Mouse (Mus musculus) left cerebral cortex, postnatal 10 days (tissue): ENCODE data around the gene Slc6a2. TPM values are rescaled to one million over a fixed set of nuclear protein-coding genes. Genes with fewer than 3 reads are reported as not detected.

Source experiments
- DNase-seq, 2 experiments: peaks; one replicate each; pipeline ENCODE4 v3.0.0; 2021 to 2022; ENCODE audit warnings: low spot score in 2 of 2, mixed read lengths in 1 of 2; ENCODE audit errors: extremely low spot score in 1 of 2
- intact Hi-C: fragments of 180-260 bp; cut with DNase I; formaldehyde crosslinking; loops from one replicate; pipeline ENCODE4 v1.15.1; 2025
- total RNA-seq, 2 experiments: library from RNA; stranded (reverse); gene quantifications; 2 replicates each; pipeline ENCODE4 v1.2.3; 2021

Gene Slc6a2
- under 1 TPM; 0.26 to 0.28 TPM for total RNA-seq

GRCm38 (mm10) chr8:92959779-92960178, at the start of gene Slc6a2:
TSS of gene Slc6a2 (plus strand) at chr8:92960079.
- DNase-seq = no peak
- intact Hi-C loops = no loop called here

- DNase-seq = no peak
- intact Hi-C loops = no loop called here
Observed at GRCm38 (mm10) chr8:92911477-92911876, 48.4 kb upstream of the Slc6a2 start.

DNA sequence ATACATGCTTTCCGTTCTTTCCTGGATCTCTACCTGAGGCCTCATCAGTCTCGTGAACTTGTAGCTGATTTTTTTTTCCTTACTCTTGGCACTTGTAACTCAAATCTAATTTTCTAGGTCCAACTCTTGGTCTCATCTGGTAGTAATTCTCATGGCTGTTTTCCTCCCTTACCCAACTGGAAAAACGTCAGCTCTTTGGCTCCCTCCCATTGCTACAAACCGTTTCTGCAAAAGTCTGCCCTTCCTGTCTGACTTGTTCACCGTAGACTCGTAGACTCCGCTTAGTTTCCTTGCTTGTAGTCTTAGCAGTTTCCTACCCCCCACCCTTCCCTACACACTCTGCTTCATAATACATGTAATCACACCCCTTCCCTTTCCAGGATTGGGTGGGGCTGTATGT, 46.5 kb upstream of the Slc6a2 start:
- intact Hi-C loops = no loop called here
- DNase-seq = no peak

- DNase-seq = no peak
- intact Hi-C loops = no loop called here
Observed at GRCm38 (mm10) chr8:92916082-92916481, 43.8 kb upstream of the Slc6a2 start.

- intact Hi-C loops = no loop called here
- no peak for DNase-seq
Observed at GRCm38 (mm10) chr8:92921768-92922167, 38.1 kb upstream of the Slc6a2 start.

- no peak for DNase-seq
- intact Hi-C loops = no loop called here
Observed at GRCm38 (mm10) chr8:92928986-92929385, 30.9 kb upstream of the Slc6a2 start.

DNA sequence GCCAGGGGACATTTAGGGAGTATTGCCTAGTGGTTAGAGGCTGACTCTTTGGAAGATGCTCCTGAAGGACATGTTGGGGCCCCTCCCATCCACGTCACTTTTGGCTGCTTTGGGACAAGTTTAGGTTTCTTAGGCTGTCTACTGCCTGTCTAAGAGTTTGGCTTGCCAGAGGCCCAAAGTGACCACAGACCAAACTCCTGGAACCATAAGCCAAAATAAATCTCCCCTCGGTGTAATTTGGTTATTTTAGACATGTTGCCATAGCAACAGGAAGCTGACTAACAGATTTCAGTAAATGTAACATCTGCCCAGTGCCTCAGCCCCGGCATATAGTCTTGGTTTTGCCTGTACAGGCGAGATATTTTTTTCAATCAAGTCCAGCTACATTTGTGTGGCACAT, 21.8 kb upstream of the Slc6a2 start:
- intact Hi-C loops = no loop called here
- no peak for DNase-seq

DNA sequence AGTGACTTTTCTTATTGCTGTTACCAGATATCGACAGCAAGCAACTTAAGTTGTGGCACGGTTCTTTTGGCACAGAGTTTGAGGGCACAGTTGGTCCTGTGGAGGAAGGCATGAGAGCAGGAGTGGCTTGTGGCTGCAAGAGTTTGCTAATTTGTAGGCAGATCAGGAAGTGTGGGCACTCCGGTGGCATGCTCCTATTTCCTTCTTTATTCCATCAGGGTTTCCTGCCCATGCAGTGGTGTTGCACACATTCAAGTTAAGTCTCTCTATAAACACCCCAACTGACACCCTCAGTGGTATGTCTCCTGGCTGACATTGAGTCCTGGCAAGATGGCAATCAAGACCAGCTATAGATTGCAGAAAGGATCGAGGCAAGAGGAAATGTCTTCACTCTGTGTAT, 10.8 kb upstream of the Slc6a2 start:
- intact Hi-C loops = no loop called here
- DNase-seq = no peak

DNA sequence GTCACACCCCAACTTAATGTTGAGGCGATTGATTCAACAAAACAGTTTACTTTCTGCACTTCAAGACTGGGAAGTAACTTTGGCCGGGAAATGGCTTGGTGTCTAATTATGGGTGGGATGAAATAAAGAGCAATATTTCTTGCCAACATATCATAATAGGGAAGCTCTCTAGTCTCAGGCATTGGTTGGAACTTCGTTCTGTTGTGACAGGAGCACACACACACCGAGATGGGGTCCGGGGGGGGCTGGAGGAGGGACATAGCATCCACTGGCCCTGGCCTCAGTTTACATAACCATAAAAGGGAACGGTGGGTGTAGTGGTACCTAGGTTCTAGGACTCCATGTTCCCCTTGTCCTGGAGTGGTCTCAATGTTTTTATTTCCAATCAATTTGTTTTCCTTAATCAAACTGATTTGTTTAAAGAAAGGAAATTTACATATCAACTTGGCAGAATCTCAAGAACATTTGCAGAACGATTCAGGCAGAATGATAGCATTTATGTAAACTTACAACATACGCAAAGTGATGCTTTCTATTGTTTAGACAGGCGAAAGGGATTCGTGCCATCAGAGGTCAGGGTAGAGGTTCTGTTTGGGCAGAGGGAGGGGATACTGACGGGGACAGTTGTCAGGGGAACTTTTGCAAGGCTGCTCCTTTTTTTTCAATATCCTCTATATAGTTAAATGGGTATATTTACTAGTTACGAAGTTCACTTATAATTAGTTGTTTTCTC, 9.1 kb upstream of the Slc6a2 start:
- DNase-seq = no peak
- intact Hi-C loops = no loop called here

- no peak for DNase-seq
- intact Hi-C loops = no loop called here
Observed at GRCm38 (mm10) chr8:92954044-92954443, 5.8 kb upstream of the Slc6a2 start.

GRCm38 (mm10) chr8:92960451-92960911, 602 bp downstream of the Slc6a2 start:
- peak in 1 of 2 experiments; percentile 26 for DNase-seq
- intact Hi-C loops = no loop called here

- no peak for DNase-seq
- intact Hi-C loops = no loop called here
Observed at GRCm38 (mm10) chr8:92961088-92961487, 1.2 kb downstream of the Slc6a2 start.

DNA sequence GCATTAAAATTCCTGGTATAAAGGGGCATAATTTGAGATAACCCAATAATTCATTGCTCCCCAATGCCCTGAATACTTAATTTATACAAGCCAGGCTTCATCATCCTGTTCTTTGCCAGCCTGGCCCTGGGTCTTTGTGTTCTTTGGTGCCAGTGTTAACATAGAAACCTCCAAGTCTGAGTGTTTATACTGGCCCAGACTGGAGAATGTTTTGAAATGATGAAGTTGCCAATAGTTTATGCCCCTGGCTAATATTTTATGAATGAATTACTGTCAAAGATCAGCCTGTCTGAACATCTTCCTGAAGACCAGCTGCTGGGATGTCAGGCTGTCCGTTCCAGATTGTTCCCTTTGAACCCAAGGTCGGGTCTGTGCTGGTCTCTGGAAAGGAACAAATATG, 4.7 kb downstream of the Slc6a2 start:
- DNase-seq = no peak
- intact Hi-C loops = no loop called here

GRCm38 (mm10) chr8:92972949-92973348, 13.1 kb downstream of the Slc6a2 start:
- peak in 1 of 2 experiments; percentile 26 for DNase-seq
- intact Hi-C loops = no loop called here

DNA sequence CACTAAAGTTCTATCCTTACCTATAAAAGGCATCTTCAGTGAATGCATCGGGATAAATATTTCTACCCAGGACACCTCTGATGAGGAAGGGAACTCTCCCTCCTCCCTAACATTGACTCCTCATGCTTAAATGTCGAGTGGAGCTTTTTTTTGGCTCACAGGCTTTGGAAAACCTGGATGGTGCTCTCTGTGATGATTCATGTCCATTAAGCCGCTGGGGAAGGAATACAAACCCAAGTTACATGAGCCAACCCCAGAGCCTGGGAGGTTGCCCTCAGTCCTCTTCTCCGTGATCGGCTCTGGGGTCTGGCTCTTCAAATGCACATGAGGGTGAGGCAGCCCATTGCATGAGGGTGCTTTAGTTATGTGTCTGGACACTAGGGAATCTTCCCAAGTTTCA, 16.8 kb downstream of the Slc6a2 start:
- intact Hi-C loops = no loop called here
- no peak for DNase-seq

DNA sequence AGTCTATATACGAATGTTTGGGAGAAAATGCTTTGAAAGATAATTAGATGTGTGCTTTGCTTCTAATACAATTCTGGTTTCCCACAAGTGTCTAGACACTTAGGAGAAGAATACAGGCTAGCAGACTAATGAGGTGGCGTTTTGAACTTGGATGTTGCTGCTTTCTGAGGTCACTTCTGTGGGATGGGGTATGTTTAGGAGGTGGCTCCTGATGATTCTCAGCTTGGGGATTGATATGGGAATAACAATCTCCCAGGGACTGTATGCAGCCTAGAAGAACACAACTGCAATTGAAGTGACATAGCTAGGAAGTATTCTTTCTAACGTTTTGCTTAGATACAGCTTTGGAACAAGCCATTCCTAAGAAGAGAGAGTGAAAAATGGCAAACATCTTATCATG, 22.6 kb downstream of the Slc6a2 start:
- intact Hi-C loops = no loop called here
- DNase-seq = no peak

GRCm38 (mm10) chr8:92984376-92984775, 24.5 kb downstream of the Slc6a2 start:
- intact Hi-C loops = no loop called here
- DNase-seq = no peak

DNA sequence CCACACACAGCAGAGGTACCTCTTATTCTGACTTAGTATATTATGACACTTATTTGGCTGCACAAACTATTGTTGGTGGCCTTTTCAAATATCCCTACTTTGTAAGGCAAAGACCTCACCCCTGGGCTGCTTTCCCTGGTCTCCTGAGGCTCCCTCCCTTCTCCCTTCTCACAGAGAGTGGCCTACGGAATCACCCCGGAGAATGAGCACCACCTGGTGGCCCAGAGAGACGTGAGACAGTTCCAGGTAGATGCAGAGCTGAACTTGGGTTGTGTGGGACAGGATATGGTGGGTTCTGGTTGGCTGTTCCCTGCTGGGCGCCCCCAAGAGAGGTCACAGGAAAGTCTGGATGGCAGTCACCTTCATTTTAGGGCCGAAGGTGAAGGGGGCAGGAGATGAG, 37.0 kb downstream of the Slc6a2 start:
- DNase-seq = peak; percentile 28 to 51
- intact Hi-C loops = loop anchor here (5.0 to 10.0 kb wide), 2 partner anchors 112 to 635 kb away; no protein-coding TSS in a partner anchor

DNA sequence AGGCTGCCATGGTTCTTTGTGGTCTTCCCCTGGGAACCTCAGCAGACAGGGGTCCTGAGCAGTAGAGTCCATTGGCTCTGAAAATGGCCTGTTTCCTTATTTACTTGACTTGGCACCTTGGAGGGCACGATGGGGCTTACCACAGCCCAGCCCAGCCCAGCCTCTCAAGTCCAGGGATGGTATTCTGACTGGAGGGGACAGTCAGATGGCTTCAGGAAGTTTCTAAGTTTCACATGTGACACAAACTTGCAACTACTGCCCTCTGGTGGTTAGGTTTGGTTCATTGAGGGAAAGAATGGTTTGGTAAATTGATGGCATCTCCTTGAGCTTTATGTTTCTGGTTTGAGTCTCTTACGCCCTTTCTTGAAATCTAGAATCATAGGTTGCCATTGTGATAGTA, 38.7 kb downstream of the Slc6a2 start:
- DNase-seq = peak; percentile 50 to 56
- intact Hi-C loops = loop anchor here (1.0 to 10.0 kb wide), 3 partner anchors 114 to 636 kb away; no protein-coding TSS in a partner anchor

GRCm38 (mm10) chr8:93010286-93010685, 50.4 kb downstream of the Slc6a2 start:
- intact Hi-C loops = loop anchor here (2.0 to 10.0 kb wide), 5 partner anchors 42 to 485 kb away; no protein-coding TSS in a partner anchor
- DNase-seq = peak; percentile 36 to 54

- intact Hi-C loops = loop anchor here (2.0 to 10.0 kb wide), 5 partner anchors 41 to 483 kb away; no protein-coding TSS in a partner anchor
- peak; percentile 85 to 88 for DNase-seq
Observed at GRCm38 (mm10) chr8:93011439-93011838, 51.6 kb downstream of the Slc6a2 start.
